Mouse (Mus musculus) embryonic fibroblast, embryonic 13.5 days (primary cell): ENCODE data around the gene Atp5e.

ENCODE experiments used
- CTCF ChIP-seq: IDR thresholded peaks from 2 replicates; pipeline ENCODE4 v1.5.1; 2011; ENCODE audit warnings: mild to moderate bottlenecking, control low read depth, low read length, moderate library complexity, borderline replicate concordance; ENCODE audit not compliant: insufficient read depth
- POLR2A ChIP-seq: IDR thresholded peaks from 2 replicates; pipeline ENCODE4 v1.6.1; 2011; ENCODE audit warnings: low read depth, mild to moderate bottlenecking, control low read depth, low read length, moderate library complexity

- TF ChIP-seq POLR2A (no peak), CTCF (no peak)
Observed at GRCm38 (mm10) chr2:174438181-174438580, 25.7 kb downstream of the Atp5e start.
